Mouse (Mus musculus): ENCODE results near the gene Gpc6. TPM values are rescaled to one million over a fixed set of nuclear protein-coding genes. Genes with fewer than 3 reads are reported as not detected.

Gene Gpc6
- polyA plus RNA-seq, 1 experiment from 2014 or later, result 37.7 TPM

DNA sequence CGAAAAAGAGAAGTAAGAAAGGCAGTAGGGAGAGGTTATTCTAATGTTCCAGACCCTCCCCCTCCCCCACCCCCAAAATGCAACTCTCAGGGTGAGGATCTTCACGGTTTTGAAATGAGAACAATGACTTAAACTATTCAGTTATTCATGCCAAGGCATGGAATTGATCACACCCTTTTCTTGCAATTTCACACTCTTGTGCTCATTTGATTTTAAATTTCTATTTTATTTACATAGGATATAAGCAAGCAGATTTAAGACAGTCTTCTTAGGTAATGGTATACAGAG, 379.6 kb downstream of the Gpc6 start:
- WGBS, result 63% methylated on average over 2 of the region's 2 CpGs
- DNase-seq (ENCODE audit: low spot score), result no peak
- peaks cover 21% of the 10 kb centered on the region for H3K4me1 ChIP-seq
- H3K36me3 ChIP-seq, result no peaks in the 10 kb centered on the region
- H3K27ac ChIP-seq (replicated peaks), result no peak overlapping the region
- no peaks in the 10 kb centered on the region for H3K27me3 ChIP-seq (ENCODE audit: low read depth, poor library complexity, severe bottlenecking)
- no peak overlapping the region for H3K4me3 ChIP-seq
- H3K9me3 ChIP-seq (replicated peaks), result no peaks in the 10 kb centered on the region

DNA sequence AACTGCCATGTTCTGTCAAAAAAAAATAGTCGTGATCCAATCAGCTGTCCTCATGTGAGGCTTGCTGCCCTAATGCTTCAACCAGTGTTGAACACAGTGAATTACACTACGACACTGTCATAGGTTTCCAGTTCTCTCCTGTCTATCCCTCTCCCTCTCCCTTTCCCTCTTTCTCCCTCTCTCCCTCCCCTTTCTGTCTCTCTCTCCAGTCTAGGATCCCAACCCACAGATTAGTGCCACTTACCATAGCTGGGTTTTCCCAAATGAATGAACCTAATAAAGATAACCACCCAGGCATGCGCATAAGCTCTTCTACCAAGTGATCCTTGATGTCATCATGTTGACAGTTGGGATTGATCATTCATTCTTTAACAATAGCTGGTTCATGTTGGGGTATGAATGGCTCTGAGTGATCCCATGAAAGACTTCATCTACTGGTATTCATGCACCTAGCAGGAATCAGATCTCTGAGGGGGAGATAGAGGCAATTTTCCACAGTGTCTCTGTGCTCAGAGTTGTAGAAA, 384.9 kb downstream of the Gpc6 start:
- no peak for DNase-seq (ENCODE audit: low spot score)
- no peaks in the 10 kb centered on the region for H3K27me3 ChIP-seq (ENCODE audit: low read depth, poor library complexity, severe bottlenecking)
- 71% methylated on average over 3 of the region's 3 CpGs for WGBS
- H3K4me1 ChIP-seq, result peaks cover 8% of the 10 kb centered on the region
- H3K4me3 ChIP-seq, result no peak overlapping the region
- H3K27ac ChIP-seq (replicated peaks), result no peak overlapping the region
- H3K9me3 ChIP-seq (replicated peaks), result no peaks in the 10 kb centered on the region
- no peaks in the 10 kb centered on the region for H3K36me3 ChIP-seq

DNA sequence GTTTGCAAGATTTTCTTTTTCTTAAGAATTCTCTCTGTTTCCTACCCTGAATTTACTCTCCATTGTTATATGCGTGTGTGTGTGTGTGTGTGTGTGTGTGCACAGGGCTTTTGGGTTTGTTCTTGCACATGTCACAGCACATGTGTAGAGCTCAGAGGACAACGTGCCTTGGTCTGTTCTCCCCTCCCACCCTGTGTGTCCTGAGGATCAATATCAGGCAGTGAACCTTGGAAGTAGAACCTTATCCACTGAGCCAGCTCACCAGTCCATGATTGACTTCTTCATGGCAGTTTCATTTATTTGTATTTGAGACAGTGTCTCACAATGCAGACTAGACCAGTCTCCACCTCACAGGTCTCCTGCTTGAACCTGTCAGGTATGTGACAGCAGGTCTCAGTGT, 399.1 kb downstream of the Gpc6 start:
- Histone ChIP-seq H3K4me3 (no peak overlapping the region), H3K4me1 (no peaks in the 10 kb centered on the region), H3K36me3 (no peaks in the 10 kb centered on the region), H3K27ac (replicated peaks) (no peak overlapping the region), H3K9me3 (replicated peaks) (no peaks in the 10 kb centered on the region), H3K27me3 (ENCODE audit: low read depth, poor library complexity, severe bottlenecking) (no peaks in the 10 kb centered on the region)
- WGBS, result 89% methylated on average over 2 of the region's 2 CpGs
- no peak for DNase-seq (ENCODE audit: low spot score)

DNA sequence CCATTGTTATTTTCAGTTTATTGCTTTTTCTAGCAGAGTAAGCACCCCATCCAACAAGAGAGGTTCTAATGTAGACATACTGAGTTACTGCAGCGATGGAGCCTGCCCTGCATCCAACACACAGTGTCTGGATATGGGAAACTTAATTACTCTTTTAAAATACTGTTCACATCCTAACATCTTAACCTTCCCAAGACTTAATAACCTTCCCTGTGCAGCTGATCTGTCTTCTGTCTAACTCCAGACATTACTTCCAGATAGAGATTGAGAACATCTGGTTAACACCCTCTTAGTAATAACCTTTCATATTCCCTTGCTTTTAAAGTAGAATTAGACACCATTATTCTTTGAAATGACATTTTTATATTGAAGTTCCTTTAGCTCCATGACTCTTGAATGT, 407.1 kb downstream of the Gpc6 start:
- no peaks in the 10 kb centered on the region for H3K9me3 ChIP-seq (replicated peaks)
- H3K36me3 ChIP-seq, result no peaks in the 10 kb centered on the region
- H3K4me1 ChIP-seq, result peaks cover 13% of the 10 kb centered on the region
- H3K27ac ChIP-seq (replicated peaks), result no peak overlapping the region
- H3K27me3 ChIP-seq (ENCODE audit: low read depth, poor library complexity, severe bottlenecking), result no peaks in the 10 kb centered on the region
- 90% methylated on average over 1 of the region's 1 CpGs for WGBS
- DNase-seq (ENCODE audit: low spot score), result no peak
- H3K4me3 ChIP-seq, result no peak overlapping the region

DNA sequence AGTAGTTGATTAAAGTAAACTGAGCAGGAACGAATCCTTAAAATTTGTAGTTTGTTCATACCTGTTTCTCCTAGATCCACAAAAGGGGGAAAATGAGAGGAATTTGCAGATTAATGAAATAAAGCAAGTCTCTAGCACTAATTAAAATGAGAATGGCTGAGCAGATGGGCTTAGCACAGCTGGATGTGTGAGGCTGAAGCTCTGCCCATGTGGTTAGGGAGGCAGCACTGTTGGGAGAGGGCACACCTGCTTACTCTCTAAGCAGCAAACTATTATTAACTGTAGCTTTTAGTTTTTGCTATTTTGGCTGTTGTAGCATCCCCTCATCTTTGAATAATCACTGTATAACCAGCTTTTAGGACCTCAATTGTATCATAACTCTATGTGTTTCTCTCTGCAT, 412.2 kb downstream of the Gpc6 start:
- Histone ChIP-seq H3K27me3 (ENCODE audit: low read depth, poor library complexity, severe bottlenecking) (no peaks in the 10 kb centered on the region), H3K4me1 (peaks cover 14% of the 10 kb centered on the region), H3K27ac (replicated peaks) (no peak overlapping the region), H3K9me3 (replicated peaks) (no peaks in the 10 kb centered on the region), H3K36me3 (no peaks in the 10 kb centered on the region), H3K4me3 (no peak overlapping the region)
- 38% methylated on average over 1 of the region's 1 CpGs for WGBS
- no peak for DNase-seq (ENCODE audit: low spot score)

DNA sequence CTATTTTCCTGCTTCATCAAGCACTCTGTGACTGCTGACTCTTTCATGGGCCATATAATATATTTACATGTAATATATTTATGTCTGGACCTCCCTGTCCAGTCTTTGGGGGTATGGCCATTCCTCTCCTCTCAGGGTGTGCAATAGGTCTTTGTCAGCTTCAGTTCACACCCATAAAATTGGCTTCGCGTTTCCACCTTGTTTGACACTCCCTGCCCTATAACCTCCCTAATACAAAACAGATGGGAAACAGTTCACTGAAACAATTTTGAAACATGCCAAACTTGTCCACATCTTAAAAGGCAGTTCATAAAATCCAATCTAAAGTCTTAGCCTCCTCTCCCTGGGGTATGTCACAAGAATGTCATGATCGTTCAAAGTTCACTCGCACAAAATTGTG, 415.4 kb downstream of the Gpc6 start:
- no peaks in the 10 kb centered on the region for H3K9me3 ChIP-seq (replicated peaks)
- H3K36me3 ChIP-seq, result no peaks in the 10 kb centered on the region
- no peak overlapping the region for H3K4me3 ChIP-seq
- 82% methylated on average over 4 of the region's 4 CpGs for WGBS
- no peak for DNase-seq (ENCODE audit: low spot score)
- H3K27me3 ChIP-seq (ENCODE audit: low read depth, poor library complexity, severe bottlenecking), result no peaks in the 10 kb centered on the region
- H3K27ac ChIP-seq (replicated peaks), result no peak overlapping the region
- peaks cover 22% of the 10 kb centered on the region for H3K4me1 ChIP-seq

DNA sequence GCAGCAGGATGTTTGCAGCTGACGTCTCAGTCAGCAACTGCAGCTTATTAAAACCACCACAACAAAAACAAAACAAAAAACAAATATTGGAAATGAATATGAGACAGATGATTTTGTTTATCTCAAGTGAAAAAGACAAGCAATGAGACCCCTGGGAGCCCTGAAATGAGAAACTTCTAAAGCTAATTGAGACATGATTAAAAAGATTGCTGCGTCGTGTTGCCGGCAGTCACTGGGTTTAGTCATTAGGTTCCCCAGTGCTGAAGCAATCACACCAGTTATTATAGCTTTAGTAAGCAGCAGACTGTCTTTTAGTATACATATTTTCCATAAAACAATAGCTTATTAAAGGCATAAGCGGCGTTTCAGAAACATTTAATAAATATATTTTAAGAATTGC, 419.4 kb downstream of the Gpc6 start:
- WGBS, result 85% methylated on average over 6 of the region's 6 CpGs
- H3K4me1 ChIP-seq, result peaks cover 11% of the 10 kb centered on the region
- H3K27ac ChIP-seq (replicated peaks), result no peak overlapping the region
- no peak for DNase-seq (ENCODE audit: low spot score)
- no peaks in the 10 kb centered on the region for H3K27me3 ChIP-seq (ENCODE audit: low read depth, poor library complexity, severe bottlenecking)
- no peaks in the 10 kb centered on the region for H3K9me3 ChIP-seq (replicated peaks)
- H3K4me3 ChIP-seq, result no peak overlapping the region
- no peaks in the 10 kb centered on the region for H3K36me3 ChIP-seq

DNA sequence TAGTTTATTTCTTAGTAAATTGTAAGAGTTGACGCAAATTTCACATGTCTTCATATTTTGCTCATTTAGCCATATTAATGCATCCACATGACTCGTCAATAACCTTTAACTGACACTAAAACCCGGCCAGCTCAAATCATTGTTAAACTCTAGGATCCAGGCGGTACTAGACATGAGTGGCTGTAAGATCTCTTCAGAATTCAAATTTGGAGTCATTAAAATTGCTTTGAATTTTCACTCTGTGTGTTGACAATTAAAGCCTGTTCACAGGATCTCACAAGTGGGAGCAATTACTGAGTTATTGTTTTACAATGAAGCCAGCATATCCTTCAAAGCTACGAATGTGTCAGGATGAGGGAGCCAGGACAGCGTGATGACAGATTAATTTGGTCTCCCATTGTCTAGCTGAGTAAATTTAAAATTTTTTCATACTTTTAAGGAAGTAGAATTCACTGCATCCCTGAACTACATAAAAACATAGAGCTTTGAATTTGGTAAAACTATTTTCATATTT, 421.3 kb downstream of the Gpc6 start:
- no peak for DNase-seq (ENCODE audit: low spot score)
- no peaks in the 10 kb centered on the region for H3K27me3 ChIP-seq (ENCODE audit: low read depth, poor library complexity, severe bottlenecking)
- H3K27ac ChIP-seq (replicated peaks), result no peak overlapping the region
- no peaks in the 10 kb centered on the region for H3K9me3 ChIP-seq (replicated peaks)
- peaks cover 11% of the 10 kb centered on the region for H3K4me1 ChIP-seq
- peaks cover 10% of the 10 kb centered on the region for H3K36me3 ChIP-seq
- no peak overlapping the region for H3K4me3 ChIP-seq
- 92% methylated on average over 6 of the region's 6 CpGs for WGBS

DNA sequence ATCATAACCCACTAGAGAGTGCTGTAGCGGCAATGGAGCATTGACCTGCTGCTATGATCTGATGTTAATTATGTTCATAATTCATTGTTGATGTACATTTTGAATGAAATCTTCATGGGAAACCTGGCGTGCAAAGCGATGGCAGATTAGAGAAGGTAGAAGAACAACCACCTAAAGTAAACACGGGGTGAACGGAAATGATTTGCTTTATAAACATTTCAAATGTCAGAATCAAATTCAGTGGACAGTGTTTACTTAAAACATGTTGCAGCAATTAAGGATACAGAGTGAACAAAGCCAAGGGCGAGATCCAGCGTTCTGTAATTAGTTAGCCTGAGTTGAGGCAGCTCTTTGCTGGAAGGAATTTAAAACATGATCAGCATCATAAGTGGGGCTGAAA, 426.2 kb downstream of the Gpc6 start:
- DNase-seq (ENCODE audit: low spot score), result no peak
- 86% methylated on average over 7 of the region's 7 CpGs for WGBS
- no peak overlapping the region for H3K4me3 ChIP-seq
- no peaks in the 10 kb centered on the region for H3K4me1 ChIP-seq
- peaks cover 10% of the 10 kb centered on the region for H3K36me3 ChIP-seq
- no peaks in the 10 kb centered on the region for H3K9me3 ChIP-seq (replicated peaks)
- H3K27ac ChIP-seq (replicated peaks), result no peak overlapping the region
- H3K27me3 ChIP-seq (ENCODE audit: low read depth, poor library complexity, severe bottlenecking), result no peaks in the 10 kb centered on the region

DNA sequence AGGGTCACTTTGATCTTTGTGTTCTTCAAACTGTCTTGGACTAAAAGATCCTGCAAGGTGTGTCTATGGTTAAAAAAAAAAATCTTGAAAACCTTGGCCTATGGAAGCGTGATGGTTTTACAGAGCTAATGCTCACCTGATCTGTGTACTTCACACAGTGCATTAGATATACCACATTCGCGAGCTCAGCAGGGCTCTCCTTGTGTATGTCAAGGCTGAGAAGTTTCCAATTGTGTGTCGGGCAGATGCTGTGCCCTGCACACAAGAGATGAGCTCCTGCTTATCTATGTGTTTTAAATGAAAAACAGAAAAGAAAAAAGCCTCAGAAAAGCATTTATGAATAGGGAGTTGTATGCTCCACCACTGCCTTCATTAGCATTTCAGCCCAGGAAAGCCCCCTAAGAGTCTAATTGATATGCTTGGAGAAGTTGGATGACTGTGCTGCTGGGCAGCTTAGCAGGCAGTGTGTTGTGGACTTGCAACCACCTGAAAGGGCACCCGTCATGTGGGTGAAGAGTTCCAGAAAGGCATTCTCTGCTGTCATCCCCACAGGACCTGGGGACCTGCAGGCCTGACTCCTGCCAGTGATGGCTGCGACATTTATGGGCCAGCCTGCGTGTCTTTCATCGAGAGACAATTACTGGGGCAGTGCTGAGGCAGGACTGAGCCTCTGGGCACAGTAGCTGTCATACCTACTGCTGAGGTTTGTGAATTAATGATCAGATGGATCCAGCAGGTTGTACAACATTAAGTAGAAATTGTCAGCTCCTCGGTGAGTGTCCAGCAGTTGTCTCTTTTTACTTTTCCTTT, 436.2 kb downstream of the Gpc6 start:
- Histone ChIP-seq H3K27me3 (ENCODE audit: low read depth, poor library complexity, severe bottlenecking) (no peaks in the 10 kb centered on the region), H3K9me3 (replicated peaks) (no peaks in the 10 kb centered on the region), H3K4me3 (no peak overlapping the region), H3K4me1 (peaks cover 16% of the 10 kb centered on the region), H3K27ac (replicated peaks) (no peak overlapping the region), H3K36me3 (no peaks in the 10 kb centered on the region)
- 80% methylated on average over 9 of the region's 9 CpGs for WGBS
- DNase-seq (ENCODE audit: low spot score), result no peak

DNA sequence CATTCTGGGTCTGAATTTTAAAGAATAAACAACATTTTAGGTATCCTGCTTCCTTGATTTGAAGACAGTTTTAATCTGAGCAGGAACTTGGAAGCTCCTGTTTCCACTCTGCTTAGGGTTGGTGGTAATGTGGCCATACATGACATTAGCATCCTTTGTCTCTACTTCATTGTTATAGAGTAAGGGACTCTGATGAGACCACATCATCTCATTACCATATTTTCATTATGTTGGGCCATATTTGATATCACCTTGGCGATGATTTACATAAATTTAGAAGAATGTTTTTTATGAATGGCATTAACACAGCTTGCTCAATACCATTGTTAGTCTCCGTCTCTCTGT, 436.8 kb downstream of the Gpc6 start:
- Histone ChIP-seq H3K9me3 (replicated peaks) (no peaks in the 10 kb centered on the region), H3K27me3 (ENCODE audit: low read depth, poor library complexity, severe bottlenecking) (no peaks in the 10 kb centered on the region), H3K27ac (replicated peaks) (no peak overlapping the region), H3K4me1 (peaks cover 16% of the 10 kb centered on the region), H3K36me3 (no peaks in the 10 kb centered on the region), H3K4me3 (no peak overlapping the region)
- WGBS, result 95% methylated on average over 2 of the region's 2 CpGs
- DNase-seq (ENCODE audit: low spot score), result no peak

DNA sequence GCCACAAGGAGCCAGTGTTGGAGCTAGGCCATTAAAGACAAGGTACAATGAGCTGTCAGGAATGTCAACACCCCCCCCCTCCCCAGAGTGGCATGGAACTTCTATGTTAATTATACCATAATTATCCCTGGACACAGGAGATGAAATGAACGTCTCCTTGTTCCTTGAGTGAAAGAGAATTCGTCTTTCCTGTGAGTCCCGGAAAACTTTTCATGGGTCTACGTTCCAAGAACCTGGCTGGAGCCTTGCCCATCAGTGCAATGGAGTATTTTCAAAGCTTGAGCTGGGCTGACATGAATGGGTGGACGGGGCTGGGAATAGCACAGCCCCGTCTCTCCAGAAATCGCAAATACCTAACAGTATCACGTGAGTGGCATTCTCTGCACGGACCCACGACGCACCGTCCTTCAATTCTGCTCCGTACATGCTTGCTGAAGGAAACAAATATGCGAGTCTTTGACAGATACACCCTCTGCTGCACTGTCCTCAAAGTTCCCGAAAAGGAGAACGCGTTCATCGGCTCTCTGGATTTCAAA, 444.3 kb downstream of the Gpc6 start:
- H3K9me3 ChIP-seq (replicated peaks), result no peaks in the 10 kb centered on the region
- no peaks in the 10 kb centered on the region for H3K4me1 ChIP-seq
- no peak overlapping the region for H3K4me3 ChIP-seq
- no peaks in the 10 kb centered on the region for H3K36me3 ChIP-seq
- H3K27me3 ChIP-seq (ENCODE audit: low read depth, poor library complexity, severe bottlenecking), result no peaks in the 10 kb centered on the region
- DNase-seq (ENCODE audit: low spot score), result no peak
- 93% methylated on average over 18 of the region's 18 CpGs for WGBS
- H3K27ac ChIP-seq (replicated peaks), result no peak overlapping the region

DNA sequence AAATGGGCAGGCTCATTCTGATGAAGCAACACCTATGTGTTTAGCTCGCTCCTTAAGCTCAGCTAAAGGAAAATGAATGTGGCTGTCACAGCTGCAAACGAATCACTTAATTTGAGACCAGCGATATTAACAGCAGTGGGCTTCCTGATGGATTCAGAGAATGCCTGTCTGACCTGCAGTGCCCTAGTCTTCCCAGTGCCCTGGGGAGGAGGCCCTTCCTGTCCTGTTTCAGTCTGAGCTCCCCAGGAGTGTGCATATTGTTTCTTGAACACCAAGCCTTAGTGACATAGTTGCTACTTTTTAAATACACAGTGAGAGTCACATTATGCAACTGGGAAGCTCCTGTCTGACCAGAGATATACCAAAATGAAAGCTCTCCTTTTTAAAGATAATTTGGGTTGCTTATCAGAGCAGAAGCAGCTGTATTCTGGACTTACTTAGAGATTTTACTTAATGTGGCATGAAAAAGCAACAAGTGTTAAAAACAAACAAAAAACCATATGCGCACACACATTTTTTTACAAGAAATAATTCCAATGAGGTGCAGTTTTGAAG, 451.8 kb downstream of the Gpc6 start:
- 57% methylated on average over 4 of the region's 4 CpGs for WGBS
- Histone ChIP-seq H3K9me3 (replicated peaks) (no peaks in the 10 kb centered on the region), H3K27me3 (ENCODE audit: low read depth, poor library complexity, severe bottlenecking) (no peaks in the 10 kb centered on the region), H3K4me3 (no peak overlapping the region), H3K36me3 (no peaks in the 10 kb centered on the region), H3K4me1 (peaks cover 6% of the 10 kb centered on the region), H3K27ac (replicated peaks) (no peak overlapping the region)
- DNase-seq (ENCODE audit: low spot score), result no peak

Measured in midbrain, embryonic 10.5 days (tissue).